Mouse (Mus musculus): ENCODE data around the gene Pcif1. TPM values are rescaled to one million over a fixed set of nuclear protein-coding genes. Genes with fewer than 3 reads are reported as not detected.

Pcif1 gene
- total RNA-seq, 2 experiments from 2014 or later = 25.6 TPM

GRCm38 (mm10) chr2:164942692-164943290 lies 63.7 kb downstream of the Pcif1 start:
- no peak for TF ChIP-seq CTCF (IDR thresholded peaks at IDR 0.05)
- DNase-seq = no peak

More at GRCm38 (mm10) chr2:164942692-164943290, 63.7 kb downstream of the Pcif1 start:
- no peak overlapping the region for H3K27ac ChIP-seq
- H3K4me3 ChIP-seq = no peak overlapping the region
- intact Hi-C loops (cut with DNase I) = no loop called here

Other genes starting within 250 kb of the Pcif1 start
- gene Wfdc16, start 240.5 kb upstream of the Pcif1 start, total RNA-seq (2021) = not detected
- not detected for gene Wfdc10, start 223.3 kb upstream of the Pcif1 start, total RNA-seq (2021)
- not detected for gene Wfdc9, start 222.7 kb upstream of the Pcif1 start, total RNA-seq (2021)
- gene Wfdc11, start 205.2 kb upstream of the Pcif1 start, total RNA-seq (2021) = not detected
- gene Wfdc13, start 194.2 kb upstream of the Pcif1 start, total RNA-seq (2021) = not detected
- gene Spint4, start 180.8 kb upstream of the Pcif1 start, total RNA-seq (2021) = not detected
- gene Spint5, start 164.0 kb upstream of the Pcif1 start, total RNA-seq (2021) = not detected
- gene Wfdc3, start 133.4 kb upstream of the Pcif1 start, total RNA-seq (2021) = not detected
- 10 to 100 TPM; 18.5 to 19.4 TPM for gene Dnttip1, start 133.3 kb upstream of the Pcif1 start, total RNA-seq (2021)
- under 1 TPM; 0.20 to 0.33 TPM for gene Ube2c, start 109.4 kb upstream of the Pcif1 start, total RNA-seq (2021)
- gene Tnnc2, start 99.3 kb upstream of the Pcif1 start, total RNA-seq (2021) = over 10,000 TPM; 14,820 to 17,621 TPM
- gene Snx21, start 93.5 kb upstream of the Pcif1 start, total RNA-seq (2021) = 10 to 100 TPM; 20.6 to 25.6 TPM
- gene Acot8, start 74.4 kb upstream of the Pcif1 start, total RNA-seq (2021) = 1 to 10 TPM; 7.9 to 8.6 TPM
- gene Zswim3, start 74.2 kb upstream of the Pcif1 start, total RNA-seq (2021) = 1 to 10 TPM; 1.2 to 1.4 TPM
- gene Zswim1, start 56.6 kb upstream of the Pcif1 start, total RNA-seq (2021) = 1 to 10 TPM; 4.6 to 4.9 TPM
- gene Spata25, start 50.8 kb upstream of the Pcif1 start, total RNA-seq (2021) = under 1 TPM in 1 of 2 experiments, not detected in 1; 0.84 TPM
- gene Ctsa, start 46.4 kb upstream of the Pcif1 start, total RNA-seq (2021) = 10 to 100 TPM; 50.2 to 58.1 TPM
- gene Neurl2, start 45.8 kb upstream of the Pcif1 start, total RNA-seq (2021) = 10 to 100 TPM; 31.1 to 37.0 TPM
- 10 to 100 TPM; 11.4 to 20.1 TPM for gene Pltp, start 21.6 kb upstream of the Pcif1 start, total RNA-seq (2021)
- 10 to 100 TPM in 1 of 2 experiments, 1 to 10 TPM in 1; 9.7 to 10.5 TPM for gene Zfp335, start 32.5 kb downstream of the Pcif1 start, total RNA-seq (2021)
- gene Mmp9, start 61.5 kb downstream of the Pcif1 start, total RNA-seq (2021) = 1 to 10 TPM in 1 of 2 experiments, under 1 TPM in 1; 0.46 to 1.1 TPM
- under 1 TPM; 0.36 to 0.53 TPM for gene Slc12a5, start 81.5 kb downstream of the Pcif1 start, total RNA-seq (2021)
- gene Ncoa5, start 155.6 kb downstream of the Pcif1 start, total RNA-seq (2021) = 10 to 100 TPM; 13.2 to 14.6 TPM
- under 1 TPM; 0.69 to 0.75 TPM for gene Cd40, start 176.3 kb downstream of the Pcif1 start, total RNA-seq (2021)
- gene 1700025C18Rik, start 211.4 kb downstream of the Pcif1 start, total RNA-seq (2021) = not detected